Mouse (Mus musculus) liver, embryonic 16.5 days (tissue): ENCODE data around the gene Nckipsd. TPM values are rescaled to one million over a fixed set of nuclear protein-coding genes. Genes with fewer than 3 reads are reported as not detected.

ENCODE experiments used
- ATAC-seq: fragments of 200-750 bp; cut with Nextera tagmentation; 2 replicates; pipeline ENCODE4 v1.8.0; 2017; ENCODE audit warnings: low read depth, mild to moderate bottlenecking, moderate number of reproducible peaks, moderate library complexity
- H3K27ac ChIP-seq: fragments of 300-500 bp; sonication (generic); 2 replicates; pipeline ENCODE4 v1.5.1; 2014; ENCODE audit warnings: mild to moderate bottlenecking, low read length
- H3K27me3 ChIP-seq: fragments of 300-500 bp; sonication (generic); 2 replicates; pipeline ENCODE4 v1.6.1; 2014; ENCODE audit warnings: low read depth, low read length, mixed read lengths; ENCODE audit not compliant: control insufficient read depth, insufficient read depth
- H3K36me3 ChIP-seq: fragments of 300-500 bp; sonication (generic); 2 replicates; pipeline ENCODE4 v1.6.1; 2014; ENCODE audit warnings: mild to moderate bottlenecking; ENCODE audit not compliant: control insufficient read depth, insufficient read depth
- H3K4me1 ChIP-seq: fragments of 300-500 bp; sonication (generic); 2 replicates; pipeline ENCODE4 v1.6.1; 2014; ENCODE audit warnings: low read depth, low read length, mixed read lengths; ENCODE audit not compliant: control insufficient read depth
- H3K4me2 ChIP-seq: fragments of 300-500 bp; sonication (generic); 2 replicates; pipeline ENCODE4 v1.6.1; 2014; ENCODE audit warnings: low read depth, low read length, mixed read lengths
- H3K4me3 ChIP-seq: fragments of 300-500 bp; sonication (generic); 2 replicates; pipeline ENCODE4 v1.5.1; 2014; ENCODE audit warnings: low read depth, mild to moderate bottlenecking, low read length
- H3K9ac ChIP-seq: fragments of 300-500 bp; sonication (generic); 2 replicates; pipeline ENCODE4 v1.6.1; 2014; ENCODE audit warnings: low read depth, low read length
- H3K9me3 ChIP-seq: fragments of 300-500 bp; sonication (generic); replicated peaks from 2 replicates; pipeline ENCODE4 v1.6.1; 2016; ENCODE audit warnings: low read length; ENCODE audit not compliant: control insufficient read depth
- WGBS: fragments of 180-500 bp; shearing (Covaris S2); extraction: QIAGEN DNeasy Blood & Tissue Kit; methylation state at CpG from one replicate; pipeline ENCODE4 v1.1.7; 2014; ENCODE audit not compliant: insufficient replicate concordance; 5-methylcytosine and 5-hydroxymethylcytosine counted together
- polyA plus RNA-seq: library from polyadenylated mRNA; unstranded; fragments of >200 nt; fragmentation: Nextera tagmentation; extraction: Ambion mirVana; gene quantifications from 2 replicates; pipeline ENCODE4 v1.2.1, GENCODE M21; 2015

The Nckipsd gene
- polyA plus RNA-seq, 1 experiment from 2014 or later = 3.6 TPM

GRCm38 (mm10) chr9:108847374-108847773 is 39.2 kb downstream of the Nckipsd start:
- peaks cover 2% of the 10 kb centered on the region; the same call in 1 of the 2 replicates for H3K27me3 ChIP-seq
- H3K27ac ChIP-seq = no peak overlapping the region
- H3K9me3 ChIP-seq = no peaks in the 10 kb centered on the region
- WGBS = 57% methylated on average over 4 of the region's 4 CpGs
- H3K4me1 ChIP-seq = peaks cover 2% of the 10 kb centered on the region
- no peak overlapping the region for H3K4me3 ChIP-seq
- no peak overlapping the region for H3K9ac ChIP-seq
- H3K4me2 ChIP-seq = no peak overlapping the region
- 0 out of 2 replicates have a peak, but pooled peaks have one; percentile 23 for ATAC-seq
- H3K36me3 ChIP-seq = no peaks in the 10 kb centered on the region

- H3K27me3 ChIP-seq = peaks cover 2% of the 10 kb centered on the region; the same call in 1 of the 2 replicates
- no peaks in the 10 kb centered on the region for H3K9me3 ChIP-seq
- H3K4me1 ChIP-seq = peaks cover 6% of the 10 kb centered on the region
- H3K4me2 ChIP-seq = no peak overlapping the region
- H3K9ac ChIP-seq = no peak overlapping the region
- no peak for ATAC-seq
- H3K27ac ChIP-seq = no peak overlapping the region
- no peak overlapping the region for H3K4me3 ChIP-seq
- 65% methylated on average over 17 of the region's 17 CpGs for WGBS
- no peaks in the 10 kb centered on the region for H3K36me3 ChIP-seq
These were observed 40.3 kb downstream of the Nckipsd start for GRCm38 (mm10) chr9:108848419-108848818.

DNA sequence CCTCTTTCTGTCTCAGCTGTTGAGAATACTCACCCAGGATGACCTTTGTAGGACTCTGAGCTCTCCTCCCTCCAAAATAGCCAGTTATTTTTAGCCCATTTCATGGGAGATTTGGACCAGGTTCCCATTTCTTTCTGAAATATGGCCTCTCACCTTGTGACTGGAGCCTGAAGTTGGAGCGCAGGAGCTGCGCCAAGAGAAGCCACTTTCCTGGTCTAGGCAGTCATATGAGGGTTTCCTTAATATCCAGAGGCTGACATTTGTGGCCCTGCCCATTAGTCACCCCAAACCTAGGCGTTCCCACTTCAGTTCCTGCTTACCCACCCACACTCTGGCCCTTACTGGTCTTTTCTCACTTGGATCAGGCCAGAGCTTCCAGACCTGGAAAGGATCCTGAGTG is 44.8 kb downstream of the Nckipsd start, which contains the start of gene Slc26a6:
TSS of gene Slc26a6 (plus strand) at position 308 of the 400 bp plus-strand sequence.
- no peak for ATAC-seq
- 73% methylated on average over 3 of the region's 3 CpGs for WGBS
- peaks cover 15% of the 10 kb centered on the region for H3K4me1 ChIP-seq

DNA sequence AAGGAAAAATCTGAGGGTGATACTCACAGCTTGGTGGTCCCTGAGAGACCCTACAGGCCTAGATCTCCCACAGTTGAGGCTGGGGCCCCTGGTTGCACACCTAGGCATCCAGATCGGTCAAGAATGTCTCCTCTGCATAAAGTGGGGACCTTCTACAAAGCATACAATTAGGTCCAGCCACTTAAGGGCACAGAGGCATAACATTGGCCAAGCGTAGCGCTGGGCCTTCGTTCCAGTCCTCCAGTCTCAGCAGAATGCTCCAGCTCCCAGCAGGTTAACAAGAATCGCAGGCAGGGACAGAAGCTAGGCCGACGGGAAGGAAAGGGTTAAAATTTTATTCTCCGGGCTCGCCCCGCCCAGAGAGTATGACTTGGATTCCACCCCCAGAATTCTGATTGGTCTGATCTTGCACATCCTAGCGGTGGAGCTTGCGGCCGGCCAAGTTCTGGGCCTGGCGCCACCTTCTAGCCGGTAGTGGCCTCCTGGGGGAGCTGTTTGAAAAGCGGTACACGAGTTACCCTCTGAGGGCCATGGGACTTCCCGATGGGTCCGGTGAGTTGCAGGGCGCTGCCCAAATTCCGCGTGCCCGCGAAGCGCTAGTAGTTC is 45.6 kb downstream of the Nckipsd start:
- Histone ChIP-seq H3K9me3 (no peaks in the 10 kb centered on the region), H3K4me3 (peak overlapping the region; percentile 76), H3K4me1 (peaks cover 15% of the 10 kb centered on the region), H3K27ac (peak overlapping the region; percentile 80), H3K36me3 (no peaks in the 10 kb centered on the region), H3K27me3 (no peaks in the 10 kb centered on the region), H3K9ac (peak overlapping the region; percentile 71), H3K4me2 (peak overlapping the region; percentile 99)
- peak; percentile 91 for ATAC-seq
- WGBS = 3% methylated on average over 25 of the region's 25 CpGs

More for the DNA sequence above, 44.8 kb downstream of the Nckipsd start, which contains the start of gene Slc26a6:
- Histone ChIP-seq H3K9me3 (no peaks in the 10 kb centered on the region), H3K9ac (peak within 1 kb of the TSS; percentile 71), H3K27ac (peak within 1 kb of the TSS; percentile 80), H3K27me3 (no peaks in the 10 kb centered on the region), H3K36me3 (no peaks in the 10 kb centered on the region), H3K4me3 (peak within 1 kb of the TSS; percentile 76), H3K4me2 (peak within 1 kb of the TSS; percentile 99)

DNA sequence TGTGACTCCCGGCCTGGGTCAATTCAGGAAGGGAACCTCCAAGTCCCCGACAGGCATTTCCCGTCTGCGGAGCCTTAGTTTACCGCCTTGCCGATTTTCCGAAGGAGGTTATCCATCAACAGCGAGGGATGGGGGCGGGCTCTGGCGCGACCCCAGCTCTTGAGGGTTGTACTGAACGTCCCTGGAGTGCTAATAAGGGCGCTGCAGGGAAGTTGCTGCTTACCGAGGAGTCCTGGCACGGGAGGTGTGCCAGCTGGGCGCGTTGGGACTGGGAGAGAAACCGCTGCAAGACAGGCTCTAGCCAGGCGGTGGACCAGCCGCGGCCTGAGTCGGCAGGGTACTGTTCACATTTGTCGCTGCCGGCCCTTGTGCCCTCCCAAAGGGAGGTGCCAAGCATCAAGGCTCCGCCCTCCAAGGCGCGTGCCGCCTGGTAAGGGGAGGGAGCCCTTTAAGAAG is 46.1 kb downstream of the Nckipsd start:
- Histone ChIP-seq H3K27me3 (no peaks in the 10 kb centered on the region), H3K4me3 (peak overlapping the region; percentile 76), H3K9ac (peak overlapping the region; percentile 71), H3K4me1 (peaks cover 15% of the 10 kb centered on the region), H3K9me3 (no peaks in the 10 kb centered on the region), H3K27ac (peak overlapping the region; percentile 80), H3K36me3 (no peaks in the 10 kb centered on the region), H3K4me2 (peak overlapping the region; percentile 99)
- peak; percentile 75 for ATAC-seq
- under 1% methylated on average over 28 of the region's 28 CpGs for WGBS

DNA sequence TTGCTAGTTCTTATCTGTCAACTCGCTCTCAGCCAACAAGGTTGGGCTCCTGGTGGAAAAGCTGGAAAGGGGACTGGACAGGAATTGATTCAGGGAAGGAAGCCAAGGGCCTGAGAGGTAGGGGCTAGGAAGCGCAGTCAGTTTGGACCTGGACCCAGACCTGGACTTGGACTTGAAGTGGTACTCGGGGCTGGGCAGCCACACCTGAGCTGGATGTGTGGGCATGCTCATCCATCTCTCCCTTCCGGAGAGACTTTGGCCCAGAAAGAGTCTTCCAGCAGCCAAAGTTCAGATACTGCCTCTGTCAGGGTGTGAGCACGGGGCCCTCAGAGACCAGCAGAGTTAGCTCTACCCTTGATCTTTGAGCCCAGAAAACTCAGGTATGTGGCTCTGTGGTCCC is 47.2 kb downstream of the Nckipsd start:
- peak overlapping the region; percentile 80 for H3K27ac ChIP-seq
- H3K27me3 ChIP-seq = no peaks in the 10 kb centered on the region
- no peaks in the 10 kb centered on the region for H3K9me3 ChIP-seq
- WGBS = 63% methylated on average over 5 of the region's 5 CpGs
- no peak overlapping the region for H3K4me2 ChIP-seq
- H3K36me3 ChIP-seq = no peaks in the 10 kb centered on the region
- no peak overlapping the region for H3K9ac ChIP-seq
- H3K4me1 ChIP-seq = peaks cover 15% of the 10 kb centered on the region
- ATAC-seq = no peak
- no peak overlapping the region for H3K4me3 ChIP-seq

DNA sequence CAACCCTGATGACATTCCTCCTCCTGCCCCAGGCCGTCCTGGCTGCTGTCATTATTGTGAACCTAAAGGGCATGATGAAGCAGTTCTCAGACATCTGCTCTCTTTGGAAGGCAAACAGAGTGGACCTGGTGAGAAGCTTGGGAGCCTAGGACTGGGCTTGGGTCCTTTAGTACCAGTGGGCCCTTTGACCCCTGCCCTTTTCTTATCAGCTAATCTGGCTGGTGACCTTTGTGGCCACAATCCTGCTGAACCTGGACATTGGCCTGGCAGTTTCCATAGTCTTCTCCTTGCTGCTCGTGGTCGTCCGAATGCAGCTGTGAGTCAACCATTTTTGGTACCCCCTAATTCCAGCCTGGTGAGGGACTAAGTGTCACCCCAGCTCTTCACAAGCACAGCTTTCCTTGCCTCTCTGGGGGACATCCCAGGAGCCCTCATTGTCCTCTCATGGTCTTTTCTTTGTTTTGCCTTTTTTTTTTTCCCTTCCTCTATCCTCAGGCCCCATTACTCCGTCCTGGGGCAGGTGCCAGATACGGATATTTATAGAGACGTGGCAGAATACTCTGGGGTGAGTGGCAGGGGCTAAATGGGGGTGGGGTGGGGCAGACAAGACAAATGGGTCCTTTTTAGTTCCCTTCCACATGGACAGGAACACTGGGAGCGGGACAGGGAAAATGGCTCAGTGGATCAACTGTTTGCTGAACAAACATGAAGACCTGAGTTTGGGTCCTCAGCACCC is 50.8 kb downstream of the Nckipsd start:
- ATAC-seq = no peak
- Histone ChIP-seq H3K27me3 (no peaks in the 10 kb centered on the region), H3K4me1 (peaks cover 8% of the 10 kb centered on the region), H3K36me3 (no peaks in the 10 kb centered on the region), H3K4me3 (no peak overlapping the region), H3K9ac (no peak overlapping the region), H3K4me2 (no peak overlapping the region), H3K27ac (no peak overlapping the region), H3K9me3 (no peaks in the 10 kb centered on the region)
- WGBS = 62% methylated on average over 8 of the region's 8 CpGs
